Mouse (Mus musculus): ENCODE measurements around the gene Glce. TPM values are rescaled to one million over a fixed set of nuclear protein-coding genes. Genes with fewer than 3 reads are reported as not detected.

The Glce gene
- total and polyA plus RNA-seq, 3 experiments: 7.4 to 16.4 (median 13.1) TPM

DNA sequence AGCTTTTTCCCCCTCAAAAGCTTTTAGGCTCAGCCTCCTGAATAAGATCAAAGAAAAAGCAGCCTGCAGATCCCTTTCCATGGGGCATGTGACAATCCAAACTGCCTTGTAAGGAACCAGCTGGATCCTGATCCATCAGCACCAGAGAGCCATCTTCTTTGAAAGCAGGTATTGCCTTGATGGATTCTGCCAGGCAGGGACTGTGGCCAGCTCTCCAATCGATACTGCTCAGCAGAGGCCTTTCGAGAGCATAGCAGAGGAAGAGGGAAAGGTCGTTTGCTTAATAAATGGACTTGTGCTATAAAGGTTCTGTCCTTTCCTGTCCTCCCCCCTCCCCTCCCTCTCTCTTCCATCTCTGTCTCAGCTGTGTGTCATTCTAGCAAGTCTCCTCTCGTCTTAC, 33.4 kb upstream of the Glce start:
- no peak overlapping the region for H3K27ac ChIP-seq (ENCODE audit: insufficient read depth, low read depth)
- H3K36me3 ChIP-seq (replicated peaks in 1 of 2; ENCODE audit: control insufficient read depth in 1 of 2, insufficient read depth in 1 of 2, low read length in 1 of 2): no peaks in the 10 kb centered on the region
- in situ Hi-C loops (cut with MboI; ENCODE audit: low pct_ligation_motif_present, low pct_unique_long_range_greater_than_20kb, low sequenced_read_pairs): no loop called here
- H3K4me3 ChIP-seq (replicated peaks in 1 of 3; ENCODE audit: low read depth in 2 of 3, low read length in 2 of 3, poor library complexity in 1 of 3): no peak overlapping the region
- no peak for TF ChIP-seq HCFC1 (IDR thresholded peaks at IDR 0.05; ENCODE audit: low read depth, low read length)
- TF ChIP-seq MEF2A (IDR thresholded peaks at IDR 0.05; ENCODE audit: borderline replicate concordance, low read depth, low read length): no peak
- TF ChIP-seq ETS1 (conservative IDR thresholded peaks at IDR 0.05; ENCODE audit: low read depth, low read length): no peak
- no peak for TF ChIP-seq MAFK (IDR thresholded peaks at IDR 0.05; ENCODE audit: insufficient replicate concordance, low read length)
- TF ChIP-seq ZKSCAN1 (IDR thresholded peaks at IDR 0.05; ENCODE audit: borderline replicate concordance, low read depth, low read length): no peak
- TF ChIP-seq UBTF (IDR thresholded peaks at IDR 0.05; ENCODE audit: low read depth, low read length): no peak
- no peak for TF ChIP-seq CHD2 (IDR thresholded peaks at IDR 0.05; ENCODE audit: low read length)
- no peak for TF ChIP-seq NELFE (IDR thresholded peaks at IDR 0.05; ENCODE audit: low read depth, low read length)
- TF ChIP-seq ZNF384 (IDR thresholded peaks at IDR 0.05; ENCODE audit: low read depth, low read length): no peak
- no peak for TF ChIP-seq MAX (IDR thresholded peaks at IDR 0.05; ENCODE audit: low read length)
- TF ChIP-seq MAZ (IDR thresholded peaks at IDR 0.05; ENCODE audit: low read depth, low read length): no peak
- TF ChIP-seq POLR2AphosphoS2 (IDR thresholded peaks at IDR 0.05; ENCODE audit: low read depth, low read length): no peak
- no peak for TF ChIP-seq ZC3H11A (IDR thresholded peaks at IDR 0.05; ENCODE audit: low read depth, low read length)
- TF ChIP-seq MYC (IDR thresholded peaks at IDR 0.05; ENCODE audit: low read depth, low read length): no peak
- dilution Hi-C loops (cut with MboI; ENCODE audit: extremely low pct_ligation_motif_present, extremely low pct_unique_long_range_greater_than_20kb, low sequenced_read_pairs): no loop called here
- H3K79me2 ChIP-seq (replicated peaks; ENCODE audit: control insufficient read depth, extremely low read depth, insufficient read depth, poor library complexity, severe bottlenecking): no peaks in the 10 kb centered on the region
- DNase-seq (ENCODE audit: extremely low read depth): no peak
- no peak overlapping the region for H3K4me2 ChIP-seq (ENCODE audit: insufficient read depth, low read depth, poor library complexity, severe bottlenecking)
- no peak overlapping the region for H3K9ac ChIP-seq (ENCODE audit: insufficient read depth, low read depth)
- peaks cover 2% of the 10 kb centered on the region for H3K27me3 ChIP-seq (replicated peaks)
- H3K9me3 ChIP-seq (replicated peaks; ENCODE audit: low read length): no peaks in the 10 kb centered on the region
- H3K4me1 ChIP-seq (ENCODE audit: control insufficient read depth in 1 of 2, insufficient read depth in 2 of 2): peaks cover 0 to 3% of the 10 kb centered on the region in 2 experiments; a peak in 2 of 4 replicates

DNA sequence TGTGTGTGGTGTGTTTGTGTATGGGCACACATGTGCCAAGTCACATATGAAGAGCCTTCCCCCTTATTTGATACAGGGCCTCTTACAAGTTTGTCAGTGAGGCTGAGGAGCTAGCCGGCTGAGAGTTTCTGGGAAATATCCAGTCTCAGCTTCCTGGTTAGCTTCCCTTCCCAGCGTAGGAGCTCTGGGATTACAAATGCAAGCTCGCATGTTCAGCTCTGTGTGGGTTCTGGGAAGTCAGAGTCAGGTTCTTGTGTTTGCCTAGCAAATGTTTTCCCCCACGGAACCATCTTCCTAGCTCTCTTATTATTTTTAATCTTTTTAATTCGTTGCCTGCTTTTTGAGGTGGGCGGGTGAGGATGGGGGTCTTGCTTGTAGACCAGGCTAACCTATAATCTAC, 32.9 kb upstream of the Glce start:
- TF ChIP-seq TCF12 (IDR thresholded peaks at IDR 0.05; ENCODE audit: low read depth, low read length): no peak
- TF ChIP-seq ETS1 (conservative IDR thresholded peaks at IDR 0.05; ENCODE audit: low read depth, low read length): no peak
- no peak for TF ChIP-seq MAX (IDR thresholded peaks at IDR 0.05; ENCODE audit: low read length)
- TF ChIP-seq CHD2 (IDR thresholded peaks at IDR 0.05; ENCODE audit: low read length): no peak
- TF ChIP-seq NELFE (IDR thresholded peaks at IDR 0.05; ENCODE audit: low read depth, low read length): no peak
- no peak for TF ChIP-seq NRF1 (IDR thresholded peaks at IDR 0.05; ENCODE audit: low read depth, low read length)
- TF ChIP-seq GABPA (IDR thresholded peaks at IDR 0.05; ENCODE audit: insufficient replicate concordance, low read depth, low read length): no peak
- TF ChIP-seq KAT2A (IDR thresholded peaks at IDR 0.05; ENCODE audit: insufficient replicate concordance, low read length): no peak
- TF ChIP-seq JUN (IDR thresholded peaks at IDR 0.05; ENCODE audit: insufficient read depth, low read depth, low read length): no peak
- no peak for TF ChIP-seq ZNF384 (IDR thresholded peaks at IDR 0.05; ENCODE audit: low read depth, low read length)
- TF ChIP-seq ZMIZ1 (IDR thresholded peaks at IDR 0.05; ENCODE audit: low read depth, low read length): no peak
- TF ChIP-seq HCFC1 (IDR thresholded peaks at IDR 0.05; ENCODE audit: low read depth, low read length): no peak
- no peak for TF ChIP-seq SMC3 (IDR thresholded peaks at IDR 0.05; ENCODE audit: low read depth, low read length)
- Histone ChIP-seq H3K27ac (ENCODE audit: insufficient read depth, low read depth) (no peak overlapping the region), H3K27me3 (replicated peaks) (peaks cover 2% of the 10 kb centered on the region), H3K4me3 (replicated peaks in 1 of 3; ENCODE audit: low read depth in 2 of 3, low read length in 2 of 3, poor library complexity in 1 of 3) (no peak overlapping the region), H3K9ac (ENCODE audit: insufficient read depth, low read depth) (no peak overlapping the region), H3K36me3 (replicated peaks in 1 of 2; ENCODE audit: control insufficient read depth in 1 of 2, insufficient read depth in 1 of 2, low read length in 1 of 2) (no peaks in the 10 kb centered on the region), H3K4me1 (ENCODE audit: control insufficient read depth in 1 of 2, insufficient read depth in 2 of 2) (peaks cover 0 to 3% of the 10 kb centered on the region in 2 experiments; a peak in 2 of 4 replicates), H3K9me3 (replicated peaks; ENCODE audit: low read length) (no peaks in the 10 kb centered on the region), H3K4me2 (ENCODE audit: insufficient read depth, low read depth, poor library complexity, severe bottlenecking) (no peak overlapping the region), H3K79me2 (replicated peaks; ENCODE audit: control insufficient read depth, extremely low read depth, insufficient read depth, poor library complexity, severe bottlenecking) (no peaks in the 10 kb centered on the region)
- in situ Hi-C loops (cut with MboI; ENCODE audit: low pct_ligation_motif_present, low pct_unique_long_range_greater_than_20kb, low sequenced_read_pairs) (no loop called here), dilution Hi-C loops (cut with MboI; ENCODE audit: extremely low pct_ligation_motif_present, extremely low pct_unique_long_range_greater_than_20kb, low sequenced_read_pairs) (no loop called here)
- no peak for DNase-seq (ENCODE audit: extremely low read depth)
